Mouse (Mus musculus) neural tube, embryonic 12.5 days (tissue): ENCODE measurements at regions not wholly inside any gene's neighbourhood (a gene's known extent, or its start where the extent isn't known, plus 50 kb on each side); places are given as distances from the start of the nearest gene placed in this dataset.
"Not testable (repeated sequence)": the region's sequence is repeated elsewhere in the genome, so short reads cannot be mapped to it uniquely, and the experiment has no call there.

Source experiments
- ATAC-seq: fragments of 200-750 bp; cut with Nextera tagmentation; 2 replicates; pipeline ENCODE4 v1.8.0; 2017; ENCODE audit warnings: low read depth, mild to moderate bottlenecking, moderate TSS enrichment, moderate library complexity; ENCODE audit not compliant: low FRiP score
- H3K27ac ChIP-seq: fragments of 300-500 bp; sonication (generic); 2 replicates; pipeline ENCODE4 v1.5.1; 2016
- H3K27me3 ChIP-seq: fragments of 300-500 bp; sonication (generic); replicated peaks from 2 replicates; pipeline ENCODE4 v1.6.1; 2016; ENCODE audit warnings: mild to moderate bottlenecking
- H3K36me3 ChIP-seq: fragments of 300-500 bp; sonication (generic); 2 replicates; pipeline ENCODE4 v1.6.1; 2016; ENCODE audit warnings: mild to moderate bottlenecking
- H3K4me1 ChIP-seq: fragments of 300-500 bp; sonication (generic); 2 replicates; pipeline ENCODE4 v1.6.1; 2016
- H3K4me2 ChIP-seq: fragments of 300-500 bp; sonication (generic); replicated peaks from 2 replicates; pipeline ENCODE4 v1.6.1; 2016; ENCODE audit warnings: mild to moderate bottlenecking
- H3K4me3 ChIP-seq: fragments of 300-500 bp; sonication (generic); 2 replicates; pipeline ENCODE4 v1.5.1; 2016
- H3K9ac ChIP-seq: fragments of 300-500 bp; sonication (generic); 2 replicates; pipeline ENCODE4 v1.6.1; 2016; ENCODE audit warnings: mild to moderate bottlenecking
- H3K9me3 ChIP-seq: fragments of 300-500 bp; sonication (generic); 2 replicates; pipeline ENCODE4 v1.6.1; 2016; ENCODE audit warnings: mild to moderate bottlenecking
- WGBS: fragments of 180-500 bp; shearing (Covaris S2); methylation state at CpG from one replicate; pipeline ENCODE4 v1.1.7; 2016; 5-methylcytosine and 5-hydroxymethylcytosine counted together

DNA sequence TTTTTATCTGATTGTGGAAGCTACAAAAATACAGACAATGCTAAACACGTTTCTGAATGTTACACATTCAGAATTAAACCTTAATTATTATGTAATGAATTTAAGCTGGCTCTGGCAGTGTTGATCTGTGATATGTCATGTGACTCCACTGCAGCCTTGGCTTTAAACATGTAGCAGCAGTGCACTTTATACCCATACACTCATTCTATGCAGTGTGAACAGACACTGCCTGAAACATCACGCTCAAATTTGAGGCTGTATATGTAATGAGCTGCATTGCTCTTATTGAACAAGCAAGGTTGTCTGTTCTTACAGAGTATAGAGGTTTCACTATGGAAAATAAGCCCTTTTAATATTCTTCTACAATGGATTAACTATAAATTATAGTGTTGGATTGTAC lies 235.9 kb upstream of the Zfp804b start:
- Histone ChIP-seq H3K9ac (no peak overlapping the region), H3K4me1 (no peaks in the 10 kb centered on the region), H3K27ac (no peak overlapping the region), H3K27me3 (no peaks in the 10 kb centered on the region), H3K4me2 (no peak overlapping the region), H3K36me3 (no peaks in the 10 kb centered on the region), H3K4me3 (no peak overlapping the region), H3K9me3 (no peaks in the 10 kb centered on the region)
- ATAC-seq: no peak
- 75% methylated on average over 2 of the region's 2 CpGs for WGBS

- Histone ChIP-seq H3K36me3 (no peaks in the 10 kb centered on the region), H3K27me3 (no peaks in the 10 kb centered on the region), H3K4me2 (no peak overlapping the region), H3K9me3 (no peaks in the 10 kb centered on the region), H3K9ac (no peak overlapping the region), H3K27ac (no peak overlapping the region), H3K4me3 (no peak overlapping the region), H3K4me1 (no peaks in the 10 kb centered on the region)
- ATAC-seq: no peak
Observed at GRCm38 (mm10) chr5:7586547-7586946, 242.0 kb upstream of the Zfp804b start.

DNA sequence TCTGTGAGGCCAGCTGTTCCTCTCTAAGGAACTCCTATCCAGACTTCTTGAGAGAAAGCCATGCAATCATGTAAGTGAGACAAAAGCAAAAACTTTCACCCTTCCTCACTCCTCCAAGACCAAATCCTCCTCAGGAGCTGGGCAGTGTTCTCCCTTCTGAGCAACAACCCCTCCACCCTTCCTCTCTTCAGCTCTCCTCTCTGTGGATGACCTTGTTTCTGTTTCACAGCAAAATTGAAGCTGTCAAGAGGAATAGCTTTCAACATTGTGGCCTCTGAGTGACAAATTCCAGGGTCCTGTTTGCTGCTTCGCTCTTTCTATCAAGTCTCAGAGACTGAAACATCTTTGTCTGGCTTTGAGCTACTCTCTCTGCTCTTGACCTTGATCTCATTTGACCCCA lies 255.9 kb upstream of the Zfp804b start:
- Histone ChIP-seq H3K27ac (no peak overlapping the region), H3K27me3 (no peaks in the 10 kb centered on the region), H3K9me3 (no peaks in the 10 kb centered on the region), H3K4me3 (no peak overlapping the region), H3K9ac (no peak overlapping the region), H3K4me2 (no peak overlapping the region), H3K36me3 (no peaks in the 10 kb centered on the region), H3K4me1 (no peaks in the 10 kb centered on the region)
- 81% methylated on average over 1 of the region's 1 CpGs for WGBS
- no peak for ATAC-seq

GRCm38 (mm10) chr5:7607517-7607916 lies 263.0 kb upstream of the Zfp804b start:
- Histone ChIP-seq H3K27ac (no peak overlapping the region), H3K9me3 (no peaks in the 10 kb centered on the region), H3K9ac (no peak overlapping the region), H3K27me3 (no peaks in the 10 kb centered on the region), H3K4me1 (no peaks in the 10 kb centered on the region), H3K4me2 (no peak overlapping the region), H3K36me3 (no peaks in the 10 kb centered on the region), H3K4me3 (no peak overlapping the region)
- ATAC-seq: no peak

GRCm38 (mm10) chr5:7607924-7608323 lies 263.4 kb upstream of the Zfp804b start:
- Histone ChIP-seq H3K27me3 (no peaks in the 10 kb centered on the region), H3K9ac (no peak overlapping the region), H3K4me1 (no peaks in the 10 kb centered on the region), H3K27ac (no peak overlapping the region), H3K9me3 (no peaks in the 10 kb centered on the region), H3K36me3 (no peaks in the 10 kb centered on the region), H3K4me2 (no peak overlapping the region), H3K4me3 (no peak overlapping the region)
- ATAC-seq: no peak
- 86% methylated on average over 2 of the region's 2 CpGs for WGBS

DNA sequence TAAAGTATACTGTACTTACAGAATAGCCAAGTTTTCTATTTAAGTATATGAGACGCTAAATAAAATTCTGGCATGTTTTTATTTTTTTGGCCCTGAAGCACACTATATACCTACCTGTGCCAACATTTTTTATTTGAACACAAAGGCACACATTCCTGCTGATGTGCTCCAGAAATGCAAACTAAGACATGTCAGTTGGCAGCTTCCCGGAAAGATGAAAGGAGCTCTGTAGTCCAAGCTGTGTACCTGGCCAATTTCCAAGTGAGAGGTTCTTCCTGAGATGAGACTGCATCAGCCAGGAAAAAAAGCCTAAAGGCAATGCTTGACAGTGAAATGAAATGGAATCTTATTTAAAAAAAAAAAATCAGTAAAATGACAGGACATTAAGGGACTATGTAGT lies 305.0 kb upstream of the Steap4 start:
- no peak overlapping the region for H3K4me3 ChIP-seq
- H3K36me3 ChIP-seq: no peaks in the 10 kb centered on the region
- no peak overlapping the region for H3K9ac ChIP-seq
- ATAC-seq: no peak
- H3K9me3 ChIP-seq: no peaks in the 10 kb centered on the region
- no peaks in the 10 kb centered on the region for H3K27me3 ChIP-seq
- no peaks in the 10 kb centered on the region for H3K4me1 ChIP-seq
- 88% methylated on average over 2 of the region's 2 CpGs for WGBS
- no peak overlapping the region for H3K27ac ChIP-seq
- H3K4me2 ChIP-seq: no peak overlapping the region

DNA sequence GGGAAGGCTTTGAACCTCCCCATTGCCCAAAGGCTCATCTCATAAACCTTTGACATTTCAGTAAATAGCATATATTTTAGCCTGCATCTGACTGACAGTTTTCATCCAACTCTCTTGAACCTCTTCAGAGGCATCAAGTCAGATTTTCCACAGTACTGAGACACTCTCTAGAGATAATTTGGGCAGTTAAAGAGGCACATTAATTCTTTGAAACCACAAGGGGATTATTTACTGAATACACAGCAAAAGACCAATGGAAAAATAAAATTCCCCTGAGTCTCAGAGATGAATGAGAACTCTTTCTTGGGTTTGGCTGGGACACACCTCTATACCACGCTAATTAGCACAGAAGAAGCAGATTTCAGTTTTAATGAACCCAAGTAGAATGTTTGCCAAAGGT lies 258.5 kb upstream of the Steap4 start:
- no peak overlapping the region for H3K27ac ChIP-seq
- WGBS: 88% methylated on average over 1 of the region's 1 CpGs
- no peak overlapping the region for H3K4me3 ChIP-seq
- no peaks in the 10 kb centered on the region for H3K4me1 ChIP-seq
- H3K27me3 ChIP-seq: no peaks in the 10 kb centered on the region
- no peak for ATAC-seq
- no peak overlapping the region for H3K9ac ChIP-seq
- no peak overlapping the region for H3K4me2 ChIP-seq
- H3K36me3 ChIP-seq: no peaks in the 10 kb centered on the region
- H3K9me3 ChIP-seq: no peaks in the 10 kb centered on the region

DNA sequence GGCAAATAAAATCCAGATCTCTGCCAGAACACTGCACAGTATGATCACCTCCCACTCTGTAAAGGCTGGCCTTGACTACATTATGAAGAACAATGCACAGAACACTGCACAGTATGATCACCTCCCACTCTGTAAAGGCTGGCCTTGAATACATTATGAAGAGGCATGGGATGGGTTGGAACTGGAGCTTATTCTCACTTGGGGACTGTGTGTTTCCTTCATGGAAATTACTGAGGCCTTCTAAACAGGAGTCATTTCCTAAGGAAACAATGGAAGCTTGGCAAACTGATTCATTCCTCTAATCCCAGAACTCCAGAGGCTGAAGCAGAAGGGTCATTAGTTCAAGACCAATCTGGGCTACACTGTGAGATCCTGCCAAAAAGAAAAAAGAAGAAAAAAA lies 240.7 kb upstream of the Steap4 start:
- H3K27ac ChIP-seq: no peak overlapping the region
- ATAC-seq: peak; percentile 68
- no peak overlapping the region for H3K4me3 ChIP-seq
- no peaks in the 10 kb centered on the region for H3K27me3 ChIP-seq
- H3K9me3 ChIP-seq: no peaks in the 10 kb centered on the region
- H3K4me1 ChIP-seq: no peaks in the 10 kb centered on the region
- H3K4me2 ChIP-seq: no peak overlapping the region
- no peak overlapping the region for H3K9ac ChIP-seq
- no peaks in the 10 kb centered on the region for H3K36me3 ChIP-seq

GRCm38 (mm10) chr5:7720061-7720460 lies 240.2 kb upstream of the Steap4 start:
- Histone ChIP-seq H3K4me3 (no peak overlapping the region), H3K9ac (no peak overlapping the region), H3K27ac (no peak overlapping the region), H3K4me1 (no peaks in the 10 kb centered on the region), H3K4me2 (no peak overlapping the region), H3K27me3 (no peaks in the 10 kb centered on the region), H3K9me3 (no peaks in the 10 kb centered on the region), H3K36me3 (no peaks in the 10 kb centered on the region)
- ATAC-seq: no peak
- WGBS: 68% methylated on average over 3 of the region's 3 CpGs

GRCm38 (mm10) chr5:7720688-7721087 lies 239.6 kb upstream of the Steap4 start:
- H3K4me3 ChIP-seq: no peak overlapping the region
- no peak overlapping the region for H3K27ac ChIP-seq
- H3K4me1 ChIP-seq: no peaks in the 10 kb centered on the region
- ATAC-seq: no peak
- H3K9ac ChIP-seq: no peak overlapping the region
- H3K27me3 ChIP-seq: no peaks in the 10 kb centered on the region
- no peak overlapping the region for H3K4me2 ChIP-seq
- H3K36me3 ChIP-seq: no peaks in the 10 kb centered on the region
- H3K9me3 ChIP-seq: no peaks in the 10 kb centered on the region
- WGBS: 86% methylated on average over 2 of the region's 2 CpGs

DNA sequence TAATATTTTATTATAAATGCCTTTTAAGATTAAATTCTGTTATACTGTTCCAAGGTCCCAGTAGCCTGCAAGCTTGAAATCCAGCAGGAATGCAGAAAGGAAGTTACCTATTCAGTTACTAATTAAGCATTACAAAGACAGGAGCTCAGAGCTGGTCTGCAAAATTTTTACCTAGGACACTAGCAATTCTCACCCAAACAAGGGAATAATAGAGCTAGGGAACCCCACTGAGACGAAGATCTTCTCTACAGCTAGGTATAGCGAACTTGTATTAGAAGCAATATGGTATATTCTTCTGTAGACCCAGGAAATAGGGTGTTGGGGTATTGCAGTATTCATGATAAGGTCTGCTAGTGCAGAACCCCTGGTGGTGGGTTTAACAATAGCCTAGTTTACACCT lies 227.7 kb upstream of the Steap4 start:
- not testable (repeated sequence) for ATAC-seq, H3K9me3 ChIP-seq
- 72% methylated on average over 2 of the region's 2 CpGs for WGBS

DNA sequence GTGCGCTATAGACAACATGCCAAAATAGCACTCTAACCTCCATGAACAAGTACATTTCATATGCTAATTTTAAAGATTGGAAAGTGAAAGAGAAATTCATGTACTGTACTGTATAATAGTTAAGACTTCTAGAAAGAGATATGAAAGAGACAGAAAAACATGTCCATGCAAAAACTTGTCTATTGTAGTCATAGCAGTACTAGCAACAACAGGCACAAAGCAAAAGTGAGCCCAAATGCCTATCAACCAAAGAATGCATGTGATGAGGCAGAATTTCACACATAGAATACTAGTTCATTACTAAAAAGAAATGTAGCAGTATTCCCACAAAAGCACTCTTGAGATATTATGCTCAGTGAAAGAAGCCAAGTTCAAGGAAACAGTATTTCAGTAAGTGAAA lies 180.4 kb upstream of the Steap4 start:
- WGBS: 94% methylated on average over 1 of the region's 1 CpGs
- Histone ChIP-seq H3K4me2 (no peak overlapping the region), H3K4me1 (no peaks in the 10 kb centered on the region), H3K36me3 (no peaks in the 10 kb centered on the region), H3K9ac (no peak overlapping the region), H3K27ac (no peak overlapping the region), H3K27me3 (no peaks in the 10 kb centered on the region), H3K4me3 (no peak overlapping the region), H3K9me3 (no peaks in the 10 kb centered on the region)
- no peak for ATAC-seq

More for the DNA sequence above, 227.7 kb upstream of the Steap4 start:
- not testable (repeated sequence) for H3K27ac ChIP-seq, H3K4me3 ChIP-seq, H3K9ac ChIP-seq, H3K27me3 ChIP-seq, H3K4me1 ChIP-seq, H3K36me3 ChIP-seq, H3K4me2 ChIP-seq

GRCm38 (mm10) chr5:7782235-7782634 lies 178.0 kb upstream of the Steap4 start:
- Histone ChIP-seq H3K27me3 (no peaks in the 10 kb centered on the region), H3K4me1 (no peaks in the 10 kb centered on the region), H3K4me3 (no peak overlapping the region), H3K4me2 (no peak overlapping the region), H3K9ac (no peak overlapping the region), H3K27ac (no peak overlapping the region), H3K36me3 (no peaks in the 10 kb centered on the region), H3K9me3 (no peaks in the 10 kb centered on the region)
- ATAC-seq: no peak
- 81% methylated on average over 1 of the region's 1 CpGs for WGBS

DNA sequence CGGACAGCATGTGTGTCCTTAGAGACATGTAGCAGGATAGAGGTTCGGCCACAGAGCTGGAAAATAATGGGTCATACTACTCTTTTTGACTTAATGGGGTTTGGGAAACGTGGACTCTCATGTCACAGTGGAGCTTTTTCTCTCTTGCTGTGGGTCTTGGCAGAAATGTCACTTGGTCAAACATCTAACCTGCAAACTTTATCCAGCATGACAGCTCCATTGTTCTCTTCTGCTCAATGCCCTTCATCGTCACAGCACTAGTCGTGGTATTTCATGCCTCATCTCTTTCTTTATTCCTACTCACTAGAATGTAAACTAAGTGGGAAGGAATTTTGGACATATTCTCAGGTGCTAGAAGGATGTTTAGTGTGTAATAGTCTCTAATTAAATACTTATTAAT lies 171.9 kb upstream of the Steap4 start:
- Histone ChIP-seq H3K9ac (no peak overlapping the region), H3K36me3 (no peaks in the 10 kb centered on the region), H3K4me1 (no peaks in the 10 kb centered on the region), H3K4me2 (no peak overlapping the region), H3K27me3 (no peaks in the 10 kb centered on the region), H3K27ac (no peak overlapping the region), H3K4me3 (no peak overlapping the region), H3K9me3 (no peaks in the 10 kb centered on the region)
- no peak for ATAC-seq
- WGBS: 55% methylated on average over 5 of the region's 5 CpGs
